Mouse (Mus musculus) CD4-positive, CD25-positive, alpha-beta regulatory T cell, adult 9 weeks (primary cell): ENCODE results near the gene Hcn4. TPM values are rescaled to one million over a fixed set of nuclear protein-coding genes. Genes with fewer than 3 reads are reported as not detected.

Experiments
- polyA plus RNA-seq: library from polyadenylated mRNA; unstranded; fragments of 100-300 nt; shearing (Covaris generic); gene quantifications from one replicate; pipeline ENCODE4 v1.2.1, GENCODE M21; 2017

Gene Hcn4
- not detected for polyA plus RNA-seq

DNA sequence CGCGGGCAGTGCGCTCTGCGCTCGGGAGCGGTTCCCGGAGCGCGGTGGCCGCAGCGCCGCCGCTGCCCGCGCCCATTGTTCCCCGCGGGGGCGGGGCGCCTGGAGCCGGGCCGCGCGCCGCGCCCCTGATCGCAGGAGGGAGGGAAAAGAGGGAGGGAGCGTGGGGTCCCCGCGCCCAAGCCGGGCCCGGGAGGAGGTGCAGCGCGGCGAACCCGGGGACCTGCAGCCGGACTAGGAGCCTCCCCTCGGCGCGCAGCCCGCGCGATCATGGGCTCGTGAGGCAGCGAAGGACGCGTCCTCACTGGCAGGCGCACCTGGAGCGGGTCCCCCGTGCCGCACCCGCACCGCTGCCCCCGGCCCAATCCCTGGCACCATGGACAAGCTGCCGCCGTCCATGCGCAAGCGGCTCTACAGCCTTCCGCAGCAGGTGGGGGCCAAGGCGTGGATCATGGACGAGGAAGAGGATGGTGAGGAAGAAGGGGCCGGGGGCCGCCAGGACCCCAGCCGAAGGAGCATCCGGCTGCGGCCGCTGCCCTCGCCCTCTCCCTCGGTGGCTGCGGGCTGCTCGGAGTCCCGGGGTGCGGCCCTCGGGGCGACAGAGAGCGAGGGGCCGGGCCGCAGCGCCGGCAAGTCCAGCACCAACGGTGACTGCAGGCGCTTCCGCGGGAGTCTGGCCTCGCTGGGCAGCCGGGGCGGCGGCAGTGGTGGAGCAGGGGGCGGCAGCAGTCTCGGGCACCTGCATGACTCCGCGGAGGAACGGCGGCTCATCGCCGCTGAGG is at the start of gene Hcn4:
Hcn4 (plus strand) TSS at position 274 of the 779 bp plus-strand sequence.

Other genes starting within 250 kb of the Hcn4 start
- 77.5 TPM for gene Nptn, start 241.2 kb upstream of the Hcn4 start, polyA plus RNA-seq
- 0.81 TPM for gene Rec114, start 79.4 kb upstream of the Hcn4 start, polyA plus RNA-seq
- 0.16 TPM for gene Neo1, start 213.0 kb downstream of the Hcn4 start, polyA plus RNA-seq